Mouse (Mus musculus) forebrain, embryonic 14.5 days (tissue): ENCODE data around the gene Psmc5. TPM values are rescaled to one million over a fixed set of nuclear protein-coding genes. Genes with fewer than 3 reads are reported as not detected.

ENCODE experiments used
- ATAC-seq: fragments of 200-750 bp; cut with Nextera tagmentation; 2 replicates; pipeline ENCODE4 v1.8.0; 2017; ENCODE audit warnings: mild to moderate bottlenecking, moderate library complexity
- DNase-seq: peaks from one replicate; pipeline ENCODE4 v3.0.0-alpha.2; 2015; ENCODE audit warnings: low spot score
- H3K27ac ChIP-seq: fragments of 300-500 bp; sonication (generic); 2 replicates; pipeline ENCODE4 v1.5.1; 2014; ENCODE audit warnings: low read depth, mild to moderate bottlenecking, control low read depth, low read length, moderate library complexity
- H3K27me3 ChIP-seq: fragments of 300-500 bp; sonication (generic); replicated peaks from 2 replicates; pipeline ENCODE4 v1.6.1; 2014; ENCODE audit warnings: low read length, control low read depth, mixed read lengths; ENCODE audit not compliant: control insufficient read depth, insufficient read depth
- H3K36me3 ChIP-seq: fragments of 300-500 bp; sonication (generic); 2 replicates; pipeline ENCODE4 v1.6.1; 2014; ENCODE audit warnings: low read length, control low read depth; ENCODE audit not compliant: control insufficient read depth, insufficient read depth
- H3K4me1 ChIP-seq: fragments of 300-500 bp; sonication (generic); 2 replicates; pipeline ENCODE4 v1.6.1; 2014; ENCODE audit warnings: antibody characterized with exemption, low read length, control low read depth; ENCODE audit not compliant: control insufficient read depth, insufficient read depth
- H3K4me2 ChIP-seq: fragments of 300-500 bp; sonication (generic); 2 replicates; pipeline ENCODE4 v1.6.1; 2014; ENCODE audit warnings: mild to moderate bottlenecking, control low read depth, low read length
- H3K4me3 ChIP-seq: fragments of 300-500 bp; sonication (generic); 2 replicates; pipeline ENCODE4 v1.5.1; 2014; ENCODE audit warnings: low read depth, low read length, control low read depth
- H3K9ac ChIP-seq: fragments of 300-500 bp; sonication (generic); 2 replicates; pipeline ENCODE4 v1.6.1; 2014; ENCODE audit warnings: mild to moderate bottlenecking, low read length, control low read depth, moderate library complexity
- H3K9me3 ChIP-seq: fragments of 300-500 bp; sonication (generic); replicated peaks from 2 replicates; pipeline ENCODE4 v1.6.1; 2016; ENCODE audit warnings: low read length, control low read depth, mixed read lengths; ENCODE audit not compliant: control insufficient read depth
- WGBS: fragments of 180-500 bp; shearing (Covaris S2); extraction: QIAGEN DNeasy Blood & Tissue Kit; methylation state at CpG from one replicate; pipeline ENCODE4 v1.1.7; 2014; 5-methylcytosine and 5-hydroxymethylcytosine counted together
- polyA plus RNA-seq: library from polyadenylated mRNA; unstranded; fragments of >200 nt; fragmentation: Nextera tagmentation; extraction: Ambion mirVana; gene quantifications from 2 replicates; pipeline ENCODE4 v1.2.1, GENCODE M21; 2014

Psmc5 gene
- polyA plus RNA-seq, 1 experiment from 2014 or later: 286 TPM

DNA sequence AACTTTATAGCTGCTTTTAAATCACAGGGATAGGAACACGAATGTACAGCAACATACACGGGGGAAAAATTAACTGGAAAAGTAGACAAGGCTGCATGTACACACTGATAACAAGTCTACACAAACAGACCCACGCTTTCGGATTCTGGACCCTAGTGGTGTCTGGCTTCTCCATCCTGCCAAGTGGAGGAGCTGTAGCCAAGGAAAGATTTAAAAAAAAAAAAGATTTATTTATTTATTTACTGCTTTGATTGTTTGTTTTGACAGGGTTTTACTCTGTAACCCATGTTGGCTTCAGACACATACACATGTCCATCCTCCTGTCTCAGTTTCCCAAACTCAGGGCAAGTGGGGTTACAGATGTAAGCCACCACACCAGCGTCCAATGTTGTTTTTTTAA is 51.5 kb downstream of the Psmc5 start:
- Histone ChIP-seq H3K4me3 (no peak overlapping the region), H3K27me3 (no peaks in the 10 kb centered on the region), H3K9ac (no peak overlapping the region), H3K4me2 (no peak overlapping the region), H3K36me3 (no peaks in the 10 kb centered on the region), H3K9me3 (no peaks in the 10 kb centered on the region), H3K4me1 (no peaks in the 10 kb centered on the region), H3K27ac (no peak overlapping the region)
- DNase-seq (no peak), ATAC-seq (no peak)
- 82% methylated on average over 5 of the region's 5 CpGs for WGBS

DNA sequence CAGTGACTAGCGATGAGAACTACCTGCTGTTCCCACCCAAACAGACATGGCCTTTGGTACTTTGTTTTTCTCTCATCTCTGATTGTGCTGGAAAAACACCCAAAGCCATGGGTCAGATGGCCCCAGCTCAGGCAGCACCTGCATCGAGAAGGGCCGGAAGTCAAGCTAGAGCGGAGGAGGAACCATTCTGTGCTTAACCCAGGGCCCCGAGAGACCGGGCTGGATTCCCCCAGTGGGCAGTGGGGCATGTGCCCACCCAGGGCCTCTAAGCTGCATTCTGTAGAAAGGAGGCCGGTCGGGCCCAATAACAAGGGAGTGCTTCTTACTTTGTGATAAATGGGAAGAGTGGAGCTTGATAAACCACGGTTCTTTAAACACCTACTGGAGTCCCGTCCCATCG is 52.2 kb downstream of the Psmc5 start:
- Histone ChIP-seq H3K9ac (no peak overlapping the region), H3K36me3 (no peaks in the 10 kb centered on the region), H3K27ac (no peak overlapping the region), H3K27me3 (no peaks in the 10 kb centered on the region), H3K9me3 (no peaks in the 10 kb centered on the region), H3K4me2 (no peak overlapping the region), H3K4me1 (no peaks in the 10 kb centered on the region), H3K4me3 (no peak overlapping the region)
- DNase-seq (no peak), ATAC-seq (no peak)
- WGBS: 83% methylated on average over 11 of the region's 11 CpGs

DNA sequence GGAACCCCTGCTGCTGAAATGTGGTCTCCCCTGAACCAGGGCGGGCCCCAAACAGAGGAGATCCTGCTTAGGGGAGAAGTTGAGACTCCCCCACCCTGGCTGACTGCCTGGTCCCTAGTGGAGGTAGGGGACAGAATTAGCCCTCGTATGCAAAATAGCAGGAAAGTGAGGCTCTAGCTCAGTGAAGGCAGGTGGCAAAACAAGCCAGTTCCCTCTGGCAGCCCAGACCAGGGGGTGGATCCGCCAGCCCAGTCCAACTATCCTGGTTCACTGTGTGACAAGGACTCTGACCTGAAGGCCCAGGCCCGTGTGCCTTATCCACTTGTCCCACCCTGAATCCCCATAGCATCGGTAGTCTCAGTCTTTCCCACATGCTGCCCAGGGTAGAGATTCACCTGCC is 54.2 kb downstream of the Psmc5 start:
- Histone ChIP-seq H3K4me2 (no peak overlapping the region), H3K27me3 (no peaks in the 10 kb centered on the region), H3K4me1 (no peaks in the 10 kb centered on the region), H3K4me3 (no peak overlapping the region), H3K9me3 (no peaks in the 10 kb centered on the region), H3K36me3 (no peaks in the 10 kb centered on the region), H3K9ac (no peak overlapping the region), H3K27ac (no peak overlapping the region)
- ATAC-seq (no peak), DNase-seq (no peak)
- WGBS: 66% methylated on average over 5 of the region's 5 CpGs

Other genes with a start within 250 kb of the Psmc5 start
- 0.48 and 0.57 TPM in 2 replicates for gene Kcnh6, start 248.0 kb upstream of the Psmc5 start, polyA plus RNA-seq
- 76.2 and 93.6 TPM in 2 replicates for gene Dcaf7, start 219.3 kb upstream of the Psmc5 start, polyA plus RNA-seq
- 5.7 and 7.0 TPM in 2 replicates for gene Taco1, start 190.1 kb upstream of the Psmc5 start, polyA plus RNA-seq
- gene Map3k3, start 171.5 kb upstream of the Psmc5 start, polyA plus RNA-seq: 9.0 and 11.0 TPM in 2 replicates
- not detected in 2 replicates for gene Gm10840, start 95.3 kb upstream of the Psmc5 start, polyA plus RNA-seq
- 223 and 240 TPM in 2 replicates for gene Limd2, start 95.3 kb upstream of the Psmc5 start, polyA plus RNA-seq
- gene Strada, start 54.0 kb upstream of the Psmc5 start, polyA plus RNA-seq: 31.1 and 34.1 TPM in 2 replicates
- 71.0 and 80.1 TPM in 2 replicates for gene Ccdc47, start 39.8 kb upstream of the Psmc5 start, polyA plus RNA-seq
- gene Ddx42, start 39.2 kb upstream of the Psmc5 start, polyA plus RNA-seq: 65.6 and 75.2 TPM in 2 replicates
- 34.6 and 35.8 TPM in 2 replicates for gene Ftsj3, start 75 bp upstream of the Psmc5 start, polyA plus RNA-seq
- gene Smarcd2, start 16.8 kb downstream of the Psmc5 start, polyA plus RNA-seq: 11.1 and 11.7 TPM in 2 replicates
- gene Tcam1, start 20.5 kb downstream of the Psmc5 start, polyA plus RNA-seq: 0.05 and 0.22 TPM in 2 replicates
- gene Gh, start 45.7 kb downstream of the Psmc5 start, polyA plus RNA-seq: not detected in 2 replicates
- gene Cd79b, start 58.6 kb downstream of the Psmc5 start, polyA plus RNA-seq: 0.79 and 0.95 TPM in 2 replicates
- gene Scn4a, start 97.1 kb downstream of the Psmc5 start, polyA plus RNA-seq: not detected in 2 replicates
- not detected in 2 replicates for gene Prr29, start 109.3 kb downstream of the Psmc5 start, polyA plus RNA-seq
- 16.0 and 17.9 TPM in 2 replicates for gene Icam2, start 131.9 kb downstream of the Psmc5 start, polyA plus RNA-seq
- 2.9 and 4.1 TPM in 2 replicates for gene Ern1, start 231.7 kb downstream of the Psmc5 start, polyA plus RNA-seq